Mouse (Mus musculus) thymus, adult 2 months (tissue): ENCODE results near the gene Col6a3.

Experiments
- CTCF ChIP-seq: fragments of 200-500 bp; IDR thresholded peaks from 2 replicates; pipeline ENCODE4 v1.5.1; 2012; ENCODE audit warnings: mild to moderate bottlenecking, control low read depth, low read length, moderate library complexity, borderline replicate concordance; ENCODE audit not compliant: control insufficient read depth, poor library complexity, insufficient read depth; ENCODE audit errors: extremely low read depth
- POLR2A ChIP-seq: fragments of 200-500 bp; IDR thresholded peaks from 2 replicates; pipeline ENCODE4 v1.6.1; 2012; ENCODE audit warnings: mild to moderate bottlenecking, low read length, control low read depth, moderate library complexity; ENCODE audit not compliant: control insufficient read depth, poor library complexity, insufficient read depth; ENCODE audit errors: extremely low read depth

DNA sequence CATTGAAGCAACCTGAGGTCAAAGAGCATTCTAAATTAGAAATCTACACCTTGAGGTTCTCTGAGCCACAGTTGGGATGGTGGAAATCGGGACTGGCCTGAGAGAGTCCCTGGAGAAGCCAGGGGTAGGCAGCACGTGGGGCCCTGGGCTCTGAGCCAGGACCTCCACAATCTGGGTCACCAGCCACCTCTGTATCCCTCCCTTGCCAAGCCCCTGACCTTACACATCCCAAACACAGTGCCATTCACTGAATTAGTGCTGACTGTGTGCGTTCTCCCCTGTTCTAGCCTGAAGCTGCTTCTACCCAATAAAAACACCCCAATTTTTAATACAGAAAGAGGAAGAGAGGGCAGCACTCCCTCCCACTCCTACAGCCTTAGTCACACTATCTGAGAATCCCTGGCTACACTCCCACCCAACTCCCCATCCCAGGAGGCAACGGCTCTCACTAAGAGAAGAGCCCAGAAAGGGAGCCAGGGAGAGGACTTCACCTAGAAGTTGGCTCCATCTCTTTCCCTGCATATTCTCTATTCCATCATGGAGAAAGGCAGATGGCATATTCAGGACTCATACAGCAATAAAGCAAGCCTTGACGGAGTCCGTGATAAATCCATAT, 46.4 kb downstream of the Col6a3 start:
- TF ChIP-seq CTCF (no peak), POLR2A (no peak)
